In the genomic region with DNA sequence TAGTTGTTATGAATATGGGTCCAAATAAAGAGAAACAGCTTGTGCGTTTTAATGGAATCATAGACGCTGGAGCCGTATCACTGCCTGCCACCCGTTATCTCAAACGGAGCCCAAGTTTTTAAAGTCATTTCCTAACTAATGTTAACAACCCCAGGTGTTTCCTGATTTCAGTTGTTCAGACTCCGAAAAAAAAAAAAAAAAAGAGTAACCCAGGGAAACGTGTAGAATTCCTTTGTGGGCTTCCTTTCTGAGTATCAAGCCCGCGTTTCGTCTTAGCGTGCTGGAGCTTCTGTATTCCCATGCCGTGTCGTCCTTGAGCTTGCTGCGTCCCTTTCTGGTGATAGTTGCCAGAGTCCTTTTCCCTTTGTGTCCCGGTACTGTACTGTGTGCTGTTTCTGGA, we compare ENCODE assay signal across 10 mouse cellular contexts. TPM values are rescaled to one million over a fixed set of nuclear protein-coding genes. Genes with fewer than 3 reads are reported as not detected.
DNase-seq lines count a peak whose midpoint lies in the region; TF ChIP-seq lines count a peak whose summit lies in the region.
"Had no signal": no experiment of that assay in that cellular context is flagged by ENCODE, and none has a peak within 500 bp of the region (broad histone marks: within the 10 kb centered on the region; RNA-seq: fewer than 3 reads in every experiment).

No protein-coding gene starts in this region.

- TF ChIP-seq POLR2A in testis, adult 2 months (IDR thresholded peaks at IDR 0.05; ENCODE audit: control insufficient read depth, low read depth, low read length): no peak

- no peaks in the 10 kb centered on the region for H3K27me3 ChIP-seq in testis, adult 2 months (ENCODE audit: control insufficient read depth, insufficient read depth, low read length)
- H3K27me3 ChIP-seq in heart, embryonic 10.5 days (ENCODE audit: insufficient read depth, poor library complexity, severe bottlenecking): 0 out of 2 replicates have a peak, but pooled peaks cover under 1% of the 10 kb centered on the region
- peaks cover 7% of the 10 kb centered on the region for H3K27me3 ChIP-seq in limb, embryonic 10.5 days (ENCODE audit: low read depth, poor library complexity, severe bottlenecking)

- no peak for DNase-seq in testis, postnatal 14 days (ENCODE audit: low spot score)
- DNase-seq in heart, embryonic 10.5 days (ENCODE audit: low spot score): no peak
- no peak for DNase-seq in limb, embryonic 10.5 days (ENCODE audit: low spot score)
- DNase-seq in skeletal muscle tissue, adult 2 months (ENCODE audit: low read depth, low spot score): peak; percentile 16
- no peak for DNase-seq in right cerebral cortex, postnatal 10 days (ENCODE audit: low spot score in 2 of 2)
- no peak for DNase-seq in embryo, embryonic 10 days (ENCODE audit: low spot score)
- DNase-seq: adrenal gland, postnatal 10 days; spleen, adult 18-20 months had no signal

- 55% methylated on average over 15 of the region's 15 CpGs for WGBS in heart, embryonic 10.5 days
- WGBS in limb, embryonic 10.5 days: 77% methylated on average over 15 of the region's 15 CpGs

- H3K4me1 ChIP-seq in testis, adult 2 months (ENCODE audit: control insufficient read depth, insufficient read depth, low read length): peaks cover 5% of the 10 kb centered on the region
- H3K4me1 ChIP-seq in heart, embryonic 10.5 days: 0 out of 2 replicates have a peak, but pooled peaks cover 4% of the 10 kb centered on the region
- peaks cover 6% of the 10 kb centered on the region for H3K4me1 ChIP-seq in limb, embryonic 10.5 days
- H3K4me1 ChIP-seq: midbrain, embryonic 12.5 days had no signal

- H3K4me3 ChIP-seq in testis, adult 2 months (ENCODE audit: control insufficient read depth, low read depth, low read length): peak overlapping the region; percentile 6
- no peak overlapping the region for H3K4me3 ChIP-seq in heart, embryonic 10.5 days
- no peak overlapping the region for H3K4me3 ChIP-seq in limb, embryonic 10.5 days
- H3K4me3 ChIP-seq: midbrain, embryonic 12.5 days had no signal

- no peak for TF ChIP-seq CTCF in testis, adult 2 months (IDR thresholded peaks at IDR 0.05; ENCODE audit: control insufficient read depth, insufficient read depth, insufficient replicate concordance, low read depth, low read length)

- H3K9me3 ChIP-seq in heart, embryonic 10.5 days: no peaks in the 10 kb centered on the region
- no peaks in the 10 kb centered on the region for H3K9me3 ChIP-seq in limb, embryonic 10.5 days (replicated peaks)
- H3K9me3 ChIP-seq: midbrain, embryonic 12.5 days had no signal

- H3K36me3 ChIP-seq in testis, adult 2 months (ENCODE audit: control insufficient read depth, insufficient read depth, low read length): no peaks in the 10 kb centered on the region
- H3K36me3 ChIP-seq in heart, embryonic 10.5 days: no peaks in the 10 kb centered on the region
- no peaks in the 10 kb centered on the region for H3K36me3 ChIP-seq in limb, embryonic 10.5 days
- H3K36me3 ChIP-seq: midbrain, embryonic 12.5 days had no signal

- H3K27ac ChIP-seq in testis, adult 2 months (ENCODE audit: control insufficient read depth, insufficient read depth, low read depth, low read length): no peak overlapping the region
- peak overlapping the region; percentile 26; the same call in 1 of the 2 replicates for H3K27ac ChIP-seq in heart, embryonic 10.5 days
- peak overlapping the region; percentile 63 for H3K27ac ChIP-seq in limb, embryonic 10.5 days
- H3K27ac ChIP-seq: midbrain, embryonic 12.5 days had no signal

RNA-seq across cellular contexts. Expression of gene Prkch, which starts 10.0 kb away (rescaled TPM):
- 1.6 and 1.7 TPM in 2 replicates for polyA plus RNA-seq in testis, adult 2 months (2012; rRNA removed)
- 15.8 and 16.9 TPM in 2 replicates for polyA plus RNA-seq in heart, embryonic 10.5 days (2016; fragmentation: Nextera tagmentation; extraction: Ambion mirVana)
- polyA plus RNA-seq in limb, embryonic 10.5 days (2016; fragmentation: Nextera tagmentation; extraction: Ambion mirVana): 6.4 and 7.4 TPM in 2 replicates

RNA-seq across cellular contexts. Expression of gene Tmem30b, which starts 28.4 kb away (rescaled TPM):
- polyA plus RNA-seq in testis, adult 2 months (2012; rRNA removed): 0.17 and 1.2 TPM in 2 replicates
- polyA plus RNA-seq in heart, embryonic 10.5 days (2016; fragmentation: Nextera tagmentation; extraction: Ambion mirVana): 0.30 and 2.4 TPM in 2 replicates
- 9.1 and 15.7 TPM in 2 replicates for polyA plus RNA-seq in limb, embryonic 10.5 days (2016; fragmentation: Nextera tagmentation; extraction: Ambion mirVana)
